ENCODE assay signal across 23 mouse cellular contexts in the genomic region with DNA sequence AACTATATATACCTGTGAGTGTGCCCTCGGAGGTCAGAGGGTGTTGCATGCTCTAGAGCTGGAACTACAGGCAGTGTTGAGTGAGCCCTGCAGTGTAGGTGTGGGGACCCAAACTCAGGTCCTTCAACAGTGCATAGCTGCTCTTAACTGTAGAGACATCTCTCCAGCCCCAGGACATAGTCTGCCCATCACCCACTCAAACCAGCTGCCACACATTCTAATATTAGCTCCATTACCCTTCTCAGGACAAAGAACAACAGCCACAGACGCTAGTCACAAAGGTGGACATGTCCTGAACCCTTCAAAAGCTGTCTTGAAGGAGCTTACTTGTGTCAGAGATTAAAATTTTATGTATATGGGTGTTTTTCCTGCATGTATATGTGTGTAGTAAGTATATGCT. TPM values are rescaled to one million over a fixed set of nuclear protein-coding genes. Genes with fewer than 3 reads are reported as not detected.
DNase-seq lines count a peak whose midpoint lies in the region; ATAC-seq and TF ChIP-seq lines count a peak whose summit lies in the region.
"Had no signal": no experiment of that assay in that cellular context is flagged by ENCODE, and none has a peak within 500 bp of the region (broad histone marks: within the 10 kb centered on the region; RNA-seq: fewer than 3 reads in every experiment).

No protein-coding gene starts in this region.

- intact Hi-C loops in gastrocnemius, adult 2 months (cut with DNase I): no loop called here
- intact Hi-C loops in gastrocnemius, postnatal 14 days (cut with DNase I; ENCODE audit: low total_unique reads): no loop called here
- intact Hi-C loops in heart, postnatal 25 days (cut with DNase I): no loop called here

- H3K36me3 ChIP-seq in heart, embryonic 13.5 days: peaks cover 68% of the 10 kb centered on the region
- H3K36me3 ChIP-seq in myocyte (ENCODE audit: control insufficient read depth, insufficient read depth): peaks cover 5% of the 10 kb centered on the region

- H3K4me2 ChIP-seq in heart, embryonic 13.5 days: no peak overlapping the region
- H3K4me2 ChIP-seq in myocyte (ENCODE audit: low read depth): peak overlapping the region; percentile 18
- H3K4me2 ChIP-seq: embryonic facial prominence, embryonic 13.5 days; forebrain, embryonic 12.5 days; forebrain, embryonic 15.5 days; hindbrain, embryonic 14.5 days had no signal

- no peak overlapping the region for H3ac ChIP-seq in myocyte (ENCODE audit: control insufficient read depth, insufficient read length)

- 65% methylated on average over 2 of the region's 2 CpGs for WGBS in heart, embryonic 13.5 days

- no peak for TF ChIP-seq CTCF in gastrocnemius, adult 2 months (IDR thresholded peaks at IDR 0.05)

- no peaks in the 10 kb centered on the region for H3K27me3 ChIP-seq in heart, embryonic 13.5 days (replicated peaks)
- no peaks in the 10 kb centered on the region for H3K27me3 ChIP-seq in myocyte (ENCODE audit: control insufficient read depth, insufficient read depth, insufficient read length)
- H3K27me3 ChIP-seq: embryonic facial prominence, embryonic 13.5 days; forebrain, embryonic 12.5 days; forebrain, embryonic 15.5 days had no signal

- H3K9me3 ChIP-seq in heart, embryonic 13.5 days: no peaks in the 10 kb centered on the region
- H3K9me3 ChIP-seq: embryonic facial prominence, embryonic 10.5 days; embryonic facial prominence, embryonic 13.5 days; forebrain, embryonic 12.5 days; forebrain, embryonic 15.5 days had no signal

- no peak overlapping the region for H3K9ac ChIP-seq in heart, embryonic 13.5 days
- H3K9ac ChIP-seq: embryonic facial prominence, embryonic 13.5 days; forebrain, embryonic 12.5 days; forebrain, embryonic 15.5 days; hindbrain, embryonic 14.5 days had no signal

- no peak for ATAC-seq in heart, embryonic 13.5 days (ENCODE audit: extremely low read depth, insufficient number of reproducible peaks, low FRiP score, low TSS enrichment)
- ATAC-seq: activated CD4-positive, CD25-positive, alpha-beta regulatory T cell, adult 4 months; forebrain, embryonic 15.5 days; inflammation-experienced regulatory T-cells, adult 6 months; intestine, embryonic 16.5 days had no signal

- peaks cover 36% of the 10 kb centered on the region for H3K4me1 ChIP-seq in heart, embryonic 13.5 days
- H3K4me1 ChIP-seq: embryonic facial prominence, embryonic 10.5 days; embryonic facial prominence, embryonic 13.5 days; forebrain, embryonic 12.5 days had no signal

- H3K4me3 ChIP-seq in gastrocnemius, adult 2 months: peak overlapping the region; percentile 17; the same call in 1 of the 2 replicates
- H3K4me3 ChIP-seq in heart, embryonic 13.5 days: no peak overlapping the region
- H3K4me3 ChIP-seq in myocyte: no peak overlapping the region
- H3K4me3 ChIP-seq: embryonic facial prominence, embryonic 10.5 days; embryonic facial prominence, embryonic 13.5 days; erythroblast, embryonic 14.5 days; forebrain, embryonic 12.5 days; forebrain, embryonic 15.5 days had no signal

- DNase-seq in gastrocnemius, adult 2 months: no peak
- no peak for DNase-seq in gastrocnemius, postnatal 14 days
- peak; percentile 19 for DNase-seq in heart, adult 8-10 months (ENCODE audit: low spot score)
- no peak for DNase-seq in heart, adult 9 months (ENCODE audit: low spot score in 2 of 2)
- DNase-seq in heart, postnatal 25 days (ENCODE audit: low spot score): no peak
- DNase-seq in layer of hippocampus, adult 8-10 months (ENCODE audit: low spot score in 2 of 2): no peak
- DNase-seq: adrenal gland, adult 8-10 months; cerebellum, adult 8-10 months; embryo, embryonic 11 days; kidney, adult 18-20 months; kidney, adult 9 months had no signal

- peak overlapping the region; percentile 96 for H3K27ac ChIP-seq in gastrocnemius, adult 2 months
- peak overlapping the region; percentile 37 for H3K27ac ChIP-seq in heart, embryonic 13.5 days (replicated peaks)
- H3K27ac ChIP-seq: embryonic facial prominence, embryonic 10.5 days; embryonic facial prominence, embryonic 13.5 days; forebrain, embryonic 12.5 days; forebrain, embryonic 15.5 days; hindbrain, embryonic 14.5 days; hindbrain, postnatal 0 days had no signal

- peaks cover 15% of the 10 kb centered on the region for H3K79me2 ChIP-seq in myocyte (ENCODE audit: control insufficient read depth, insufficient read depth)

- no peak for TF ChIP-seq POLR2A in myocyte (IDR thresholded peaks at IDR 0.05; ENCODE audit: insufficient read length, low read depth)

TF ChIP-seq in myocyte, 11 proteins besides CTCF, POLR2A, EP300 and RAD21:
- TF ChIP-seq SRF (IDR thresholded peaks at IDR 0.05; ENCODE audit: control insufficient read depth, insufficient read length, low read depth) (no peak), POLR2AphosphoS2 (IDR thresholded peaks at IDR 0.05; ENCODE audit: insufficient read length, low read depth) (no peak), CEBPB (IDR thresholded peaks at IDR 0.05; ENCODE audit: insufficient read depth, poor library complexity, severe bottlenecking) (no peak), REST (IDR thresholded peaks at IDR 0.05; ENCODE audit: insufficient read depth, insufficient read length) (no peak), MYOG (IDR thresholded peaks at IDR 0.05; ENCODE audit: control insufficient read depth in 1 of 3, insufficient read depth in 1 of 3, insufficient read length in 2 of 3, low read depth in 2 of 3) (peak in 2 of 3 experiments; percentile 33 to 55), MYOD1 (IDR thresholded peaks at IDR 0.05; ENCODE audit: control insufficient read depth in 1 of 3, insufficient read length in 2 of 3, low read depth in 2 of 3) (peak in 2 of 3 experiments; percentile 11 to 42), TCF3 (IDR thresholded peaks at IDR 0.05; ENCODE audit: insufficient read length, low read depth) (no peak), TCF12 (IDR thresholded peaks at IDR 0.05; ENCODE audit: insufficient read depth, poor library complexity, severe bottlenecking) (no peak), USF1 (IDR thresholded peaks at IDR 0.05; ENCODE audit: low read depth) (no peak), E2F4 (IDR thresholded peaks at IDR 0.05; ENCODE audit: insufficient read depth) (no peak), MAX (IDR thresholded peaks at IDR 0.05; ENCODE audit: low read depth) (no peak)

RNA-seq across cellular contexts. Expression of gene Rab12, which starts 15.3 kb away (rescaled TPM):
- total RNA-seq in gastrocnemius, adult 2 months (2021): 100 to 1,000 TPM; 189 to 260 TPM
- total RNA-seq in gastrocnemius, postnatal 14 days (2021): 100 to 1,000 TPM in 1 of 2 experiments, 10 to 100 TPM in 1; 96.2 to 130 TPM
- total RNA-seq in heart, adult 8-10 months (2022): 100 to 1,000 TPM; 219 to 237 (median 230) TPM
- polyA plus RNA-seq in heart, embryonic 13.5 days (2015; fragmentation: Nextera tagmentation; extraction: Ambion mirVana): 45.1 and 45.7 TPM in 2 replicates
- 100 to 1,000 TPM; 206 to 221 TPM for total RNA-seq in heart, postnatal 25 days (2021)
- 46.9 TPM for polyA plus RNA-seq in myocyte (2012; fragmentation: generic; extraction: Trizol)
- total RNA-seq in layer of hippocampus, adult 8-10 months (2022): 100 to 1,000 TPM; 106 to 117 (median 108) TPM

RNA-seq across cellular contexts. Expression of gene Mtcl1, which starts 54.7 kb away (rescaled TPM):
- total RNA-seq in gastrocnemius, adult 2 months (2021): 1 to 10 TPM; 5.5 to 8.4 TPM
- total RNA-seq in gastrocnemius, postnatal 14 days (2021): 1 to 10 TPM; 7.6 to 9.2 TPM
- 1 to 10 TPM; 4.4 to 6.8 (median 5.3) TPM for total RNA-seq in heart, adult 8-10 months (2022)
- polyA plus RNA-seq in heart, embryonic 13.5 days (2015; fragmentation: Nextera tagmentation; extraction: Ambion mirVana): 1.3 and 1.5 TPM in 2 replicates
- 1 to 10 TPM; 4.2 to 6.0 TPM for total RNA-seq in heart, postnatal 25 days (2021)
- 18.3 TPM for polyA plus RNA-seq in myocyte (2012; fragmentation: generic; extraction: Trizol)
- 10 to 100 TPM; 40.5 to 54.3 (median 44.3) TPM for total RNA-seq in layer of hippocampus, adult 8-10 months (2022)
- polyA plus RNA-seq: activated CD4-positive, CD25-positive, alpha-beta regulatory T cell, adult 4 months; erythroblast, embryonic 14.5 days had no signal

Comparison
In these comparisons a context has a peak if more than half of its experiments do, and no peak if none do; other contexts are left out.
1. RNA of gene Mtcl1, which starts 54.7 kb away (total RNA-seq): 40.5 to 54.3 TPM in layer of hippocampus, adult 8-10 months; 7.6 to 9.2 TPM in gastrocnemius, postnatal 14 days, 5.5 to 8.4 TPM in gastrocnemius, adult 2 months, 4.2 to 6.0 TPM in heart, postnatal 25 days and 4.4 to 6.8 TPM in heart, adult 8-10 months; every median in the first group is over 4 times any median in the second.